In the genomic region with DNA sequence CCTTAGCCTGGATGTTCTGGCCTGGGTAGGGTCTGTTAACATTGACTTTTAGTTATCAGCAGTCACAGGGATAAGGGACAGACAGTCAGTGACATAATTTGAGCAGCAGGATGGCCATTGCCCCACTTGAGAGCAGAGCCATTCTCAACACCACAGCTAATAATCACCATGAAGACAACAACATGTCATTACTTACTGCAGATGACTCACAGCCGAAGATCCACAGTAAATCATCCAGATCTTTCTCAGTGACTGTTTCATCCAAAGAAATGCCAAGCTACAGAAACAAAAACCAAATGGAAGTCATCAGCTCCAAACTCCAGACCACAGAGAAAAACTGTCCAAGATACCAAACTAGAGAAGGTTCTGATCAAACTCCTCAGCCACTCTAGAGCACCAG, we compare ENCODE assay signal across 16 mouse cellular contexts.
"Had no signal": no experiment of that assay in that cellular context is flagged by ENCODE, and none has a peak within 500 bp of the region (broad histone marks: within the 10 kb centered on the region; RNA-seq: fewer than 3 reads in every experiment).

No protein-coding gene starts in this region.

- H3K4me2 ChIP-seq: limb, embryonic 12.5 days; liver, embryonic 13.5 days; neural tube, embryonic 12.5 days had no signal

- H3K9me3 ChIP-seq: limb, embryonic 12.5 days; liver, embryonic 13.5 days; midbrain, embryonic 10.5 days; neural tube, embryonic 12.5 days had no signal

- H3K9ac ChIP-seq: limb, embryonic 12.5 days; liver, embryonic 13.5 days; liver, postnatal 0 days; neural tube, embryonic 12.5 days had no signal

- ATAC-seq: liver, postnatal 0 days had no signal

- DNase-seq: kidney, adult 18-20 months; kidney, postnatal 10 days; kidney, postnatal 4 days; liver; liver, embryonic 13.5 days; liver, postnatal 0 days; midbrain, embryonic 14.5 days; retina, postnatal 1 day; right cerebral cortex, postnatal 4 days; spleen, adult 18-20 months; thymus, adult 18-20 months; thymus, postnatal 14 days had no signal

- H3K4me3 ChIP-seq: layer of hippocampus, adult 2 months; limb, embryonic 12.5 days; liver, embryonic 13.5 days; midbrain, embryonic 10.5 days; neural tube, embryonic 12.5 days had no signal

- H3K4me1 ChIP-seq: limb, embryonic 12.5 days; liver, embryonic 13.5 days; midbrain, embryonic 10.5 days; neural tube, embryonic 12.5 days had no signal

- H3K27ac ChIP-seq: layer of hippocampus, adult 2 months; limb, embryonic 12.5 days; liver, embryonic 13.5 days; midbrain, embryonic 10.5 days; neural tube, embryonic 12.5 days had no signal

- H3K36me3 ChIP-seq: limb, embryonic 12.5 days had no signal

- H3K27me3 ChIP-seq: limb, embryonic 12.5 days; liver, embryonic 13.5 days; neural tube, embryonic 12.5 days had no signal
